Mouse (Mus musculus): Measurements from ENCODE around the gene Bloc1s1. TPM values are rescaled to one million over a fixed set of nuclear protein-coding genes. Genes with fewer than 3 reads are reported as not detected.

Gene Bloc1s1
- polyA plus RNA-seq, 1 experiment, result 113 TPM

GRCm38 (mm10) chr10:128901409-128901808 lies 22.4 kb downstream of the Bloc1s1 start:
- DNase-seq (ENCODE audit: low read depth in 1 of 2, low spot score in 2 of 2), result no peak
- TF ChIP-seq POLR2A (IDR thresholded peaks at IDR 0.05; ENCODE audit: low read depth, low read length) (no peak), CTCF (IDR thresholded peaks at IDR 0.05; ENCODE audit: extremely low read depth, insufficient read depth, insufficient read length, insufficient replicate concordance) (no peak)
- Histone ChIP-seq H3K4me1 (ENCODE audit: control insufficient read depth, insufficient read depth, insufficient read length) (peaks cover 2% of the 10 kb centered on the region; the same call in 1 of the 2 replicates), H3K27ac (ENCODE audit: insufficient read depth, low read length) (no peak overlapping the region), H3K36me3 (ENCODE audit: control insufficient read depth, insufficient read depth, low read length) (no peaks in the 10 kb centered on the region), H3K27me3 (ENCODE audit: control insufficient read depth, insufficient read depth, low read length) (no peaks in the 10 kb centered on the region), H3K4me3 (ENCODE audit: extremely low read depth, insufficient read depth, insufficient read length) (no peak overlapping the region)
- WGBS, result 70% methylated on average over 1 of the region's 1 CpGs

GRCm38 (mm10) chr10:128900698-128901097 lies 23.1 kb downstream of the Bloc1s1 start, which contains the start of gene Cd63:
Gene Cd63, plus strand, starts transcription at chr10:128900989.
- no peak within 1 kb of the TSS for H3K27ac ChIP-seq (ENCODE audit: insufficient read depth, low read length)
- H3K4me3 ChIP-seq (ENCODE audit: extremely low read depth, insufficient read depth, insufficient read length), result no peak within 1 kb of the TSS
- no peak for DNase-seq (ENCODE audit: low read depth in 1 of 2, low spot score in 2 of 2)
- no peaks in the 10 kb centered on the region for H3K27me3 ChIP-seq (ENCODE audit: control insufficient read depth, insufficient read depth, low read length)
- TF ChIP-seq CTCF (IDR thresholded peaks at IDR 0.05; ENCODE audit: extremely low read depth, insufficient read depth, insufficient read length, insufficient replicate concordance), result no peak
- WGBS, result 90% methylated on average over 3 of the region's 3 CpGs
- H3K4me1 ChIP-seq (ENCODE audit: control insufficient read depth, insufficient read depth, insufficient read length), result peaks cover 2% of the 10 kb centered on the region; the same call in 1 of the 2 replicates
- no peaks in the 10 kb centered on the region for H3K36me3 ChIP-seq (ENCODE audit: control insufficient read depth, insufficient read depth, low read length)

GRCm38 (mm10) chr10:128899759-128900490 lies 23.9 kb downstream of the Bloc1s1 start:
- 80% methylated on average over 6 of the region's 6 CpGs for WGBS
- H3K27ac ChIP-seq (ENCODE audit: insufficient read depth, low read length), result no peak overlapping the region
- H3K27me3 ChIP-seq (ENCODE audit: control insufficient read depth, insufficient read depth, low read length), result no peaks in the 10 kb centered on the region
- H3K36me3 ChIP-seq (ENCODE audit: control insufficient read depth, insufficient read depth, low read length), result no peaks in the 10 kb centered on the region
- no peak for DNase-seq (ENCODE audit: low read depth in 1 of 2, low spot score in 2 of 2)
- no peak for TF ChIP-seq CTCF (IDR thresholded peaks at IDR 0.05; ENCODE audit: extremely low read depth, insufficient read depth, insufficient read length, insufficient replicate concordance)
- TF ChIP-seq POLR2A (IDR thresholded peaks at IDR 0.05; ENCODE audit: low read depth, low read length), result no peak
- no peak overlapping the region for H3K4me3 ChIP-seq (ENCODE audit: extremely low read depth, insufficient read depth, insufficient read length)
- H3K4me1 ChIP-seq (ENCODE audit: control insufficient read depth, insufficient read depth, insufficient read length), result peaks cover 2% of the 10 kb centered on the region; the same call in 1 of the 2 replicates

- no peak overlapping the region for H3K4me3 ChIP-seq (ENCODE audit: extremely low read depth, insufficient read depth, insufficient read length)
- peaks cover under 1% of the 10 kb centered on the region; the same call in 1 of the 2 replicates for H3K4me1 ChIP-seq (ENCODE audit: control insufficient read depth, insufficient read depth, insufficient read length)
- WGBS, result 38% methylated on average over 1 of the region's 1 CpGs
- H3K27ac ChIP-seq (ENCODE audit: insufficient read depth, low read length), result no peak overlapping the region
- DNase-seq (ENCODE audit: low read depth in 1 of 2, low spot score in 2 of 2), result no peak
- no peaks in the 10 kb centered on the region for H3K27me3 ChIP-seq (ENCODE audit: control insufficient read depth, insufficient read depth, low read length)
- no peak for TF ChIP-seq CTCF (IDR thresholded peaks at IDR 0.05; ENCODE audit: extremely low read depth, insufficient read depth, insufficient read length, insufficient replicate concordance)
- TF ChIP-seq POLR2A (IDR thresholded peaks at IDR 0.05; ENCODE audit: low read depth, low read length), result no peak
- H3K36me3 ChIP-seq (ENCODE audit: control insufficient read depth, insufficient read depth, low read length), result no peaks in the 10 kb centered on the region
Measured at GRCm38 (mm10) chr10:128897501-128897900, 26.3 kb downstream of the Bloc1s1 start.

GRCm38 (mm10) chr10:128896807-128897206 lies 27.0 kb downstream of the Bloc1s1 start:
- Histone ChIP-seq H3K27ac (ENCODE audit: insufficient read depth, low read length) (no peak overlapping the region), H3K4me3 (ENCODE audit: extremely low read depth, insufficient read depth, insufficient read length) (no peak overlapping the region), H3K27me3 (ENCODE audit: control insufficient read depth, insufficient read depth, low read length) (no peaks in the 10 kb centered on the region), H3K4me1 (ENCODE audit: control insufficient read depth, insufficient read depth, insufficient read length) (no peaks in the 10 kb centered on the region), H3K36me3 (ENCODE audit: control insufficient read depth, insufficient read depth, low read length) (no peaks in the 10 kb centered on the region)
- no peak for DNase-seq (ENCODE audit: low read depth in 1 of 2, low spot score in 2 of 2)
- 55% methylated on average over 1 of the region's 1 CpGs for WGBS
- TF ChIP-seq POLR2A (IDR thresholded peaks at IDR 0.05; ENCODE audit: low read depth, low read length), result no peak
- no peak for TF ChIP-seq CTCF (IDR thresholded peaks at IDR 0.05; ENCODE audit: extremely low read depth, insufficient read depth, insufficient read length, insufficient replicate concordance)

- 11% methylated on average over 17 of the region's 17 CpGs for whole genome bisulfite sequencing
- H3K4me1 ChIP-seq (ENCODE audit: control insufficient read depth, insufficient read depth, insufficient read length), result no peaks in the 10 kb centered on the region
Measured at GRCm38 (mm10) chr10:128895952-128896693, 27.7 kb downstream of the Bloc1s1 start.

More at GRCm38 (mm10) chr10:128895952-128896693, 27.7 kb downstream of the Bloc1s1 start:
- no peak for DNase-seq (ENCODE audit: low read depth in 1 of 2, low spot score in 2 of 2)
- TF ChIP-seq CTCF (IDR thresholded peaks at IDR 0.05; ENCODE audit: extremely low read depth, insufficient read depth, insufficient read length, insufficient replicate concordance) (no peak), POLR2A (IDR thresholded peaks at IDR 0.05; ENCODE audit: low read depth, low read length) (no peak)
- H3K36me3 ChIP-seq (ENCODE audit: control insufficient read depth, insufficient read depth, low read length), result no peaks in the 10 kb centered on the region
- peaks cover 2% of the 10 kb centered on the region; the same call in 1 of the 2 replicates for H3K27me3 ChIP-seq (ENCODE audit: control insufficient read depth, insufficient read depth, low read length)
- H3K27ac ChIP-seq (ENCODE audit: insufficient read depth, low read length), result no peak overlapping the region
- H3K4me3 ChIP-seq (ENCODE audit: extremely low read depth, insufficient read depth, insufficient read length), result no peak overlapping the region
